Mouse (Mus musculus) layer of hippocampus, adult 9-10 months (tissue): ENCODE data around the gene Kif26b.

Experiments used
- DNase-seq: peaks from one replicate; pipeline ENCODE4 v3.0.0; 2022; ENCODE audit warnings: low spot score

Gene Kif26b

GRCm38 (mm10) chr1:178779742-178780141 lies 250.8 kb downstream of the Kif26b start:
- DNase-seq, result no peak

DNA sequence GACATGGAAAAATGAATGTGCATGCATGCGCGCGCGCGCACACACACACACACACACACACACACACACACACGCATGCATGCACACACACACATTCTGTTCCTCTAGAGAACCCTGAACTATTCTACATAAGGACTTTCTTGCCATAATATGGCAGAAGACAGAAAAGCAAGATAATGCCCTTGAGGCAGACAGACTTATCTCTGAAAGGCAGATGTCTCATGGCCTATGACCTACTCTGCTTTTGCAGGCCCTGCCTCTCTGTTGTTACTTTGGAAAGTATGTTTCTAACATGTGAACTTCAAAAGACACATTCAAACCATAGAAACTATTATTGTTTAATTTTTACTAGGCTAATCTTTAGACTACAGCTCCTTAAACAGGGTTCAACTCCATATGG lies 255.1 kb downstream of the Kif26b start:
- DNase-seq, result no peak

GRCm38 (mm10) chr1:178791266-178791665 lies 262.3 kb downstream of the Kif26b start:
- no peak for DNase-seq

- no peak for DNase-seq
Observed at GRCm38 (mm10) chr1:178792726-178793125, 263.8 kb downstream of the Kif26b start.

GRCm38 (mm10) chr1:178794866-178795265 lies 265.9 kb downstream of the Kif26b start:
- DNase-seq, result no peak

DNA sequence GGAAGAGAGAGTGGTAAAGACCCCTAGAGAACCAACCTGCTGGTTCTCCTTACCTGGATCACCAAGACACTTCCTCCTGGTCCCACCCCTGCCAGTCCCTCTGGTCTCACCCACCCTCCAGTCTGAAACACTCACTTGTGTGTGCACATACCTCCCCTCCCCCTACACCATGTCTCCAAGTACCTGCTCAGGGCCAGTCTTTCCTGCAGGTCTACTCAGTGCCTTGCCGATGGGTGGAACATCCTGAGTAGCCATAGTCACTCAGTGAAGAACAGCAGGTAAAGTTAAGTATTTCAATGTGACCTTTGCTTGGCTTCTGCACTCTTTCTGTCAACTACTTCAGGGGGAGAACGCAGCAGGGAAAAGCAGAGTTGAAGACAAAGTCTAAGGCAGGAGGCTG lies 268.5 kb downstream of the Kif26b start:
- DNase-seq, result no peak

DNA sequence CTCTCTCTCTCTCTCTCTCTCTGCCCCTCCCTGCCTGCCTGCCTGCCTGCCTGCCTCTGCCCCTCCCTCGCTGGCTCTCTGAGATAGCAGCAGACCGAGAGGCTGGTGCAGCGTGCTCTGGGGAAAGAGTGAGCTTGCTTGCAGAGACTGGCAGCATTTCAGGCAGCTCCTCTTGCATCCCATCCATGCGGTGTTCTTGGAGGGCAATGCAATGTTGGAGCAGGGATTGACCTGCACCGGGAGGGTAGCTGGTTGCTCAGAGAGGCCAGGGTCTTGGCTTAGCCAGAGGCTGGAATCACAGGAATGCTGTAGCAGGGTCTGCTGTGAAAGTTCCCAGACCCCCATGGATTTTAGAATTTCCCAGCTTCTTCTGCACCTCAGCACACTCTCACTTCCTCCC lies 269.4 kb downstream of the Kif26b start:
- peak; percentile 32 for DNase-seq

DNA sequence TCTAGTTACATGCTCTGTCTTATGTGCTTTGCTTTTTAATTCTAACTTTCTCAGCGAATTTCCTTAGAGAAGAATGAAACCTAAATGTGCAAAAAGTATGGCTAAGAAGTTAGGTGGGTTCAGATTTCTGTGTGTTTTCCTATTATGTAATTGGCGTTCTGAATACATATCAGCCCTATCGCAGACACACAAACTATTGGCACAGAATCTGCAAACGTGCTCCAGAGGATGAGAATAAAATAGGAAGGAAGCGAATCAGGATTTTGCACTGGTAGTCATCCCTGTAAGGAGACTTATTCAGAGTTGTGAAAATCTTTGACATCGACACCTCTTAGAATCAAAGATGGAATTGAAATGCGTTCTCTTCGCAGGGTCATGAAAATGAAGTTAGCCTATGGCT lies 270.0 kb downstream of the Kif26b start:
- DNase-seq, result no peak

DNA sequence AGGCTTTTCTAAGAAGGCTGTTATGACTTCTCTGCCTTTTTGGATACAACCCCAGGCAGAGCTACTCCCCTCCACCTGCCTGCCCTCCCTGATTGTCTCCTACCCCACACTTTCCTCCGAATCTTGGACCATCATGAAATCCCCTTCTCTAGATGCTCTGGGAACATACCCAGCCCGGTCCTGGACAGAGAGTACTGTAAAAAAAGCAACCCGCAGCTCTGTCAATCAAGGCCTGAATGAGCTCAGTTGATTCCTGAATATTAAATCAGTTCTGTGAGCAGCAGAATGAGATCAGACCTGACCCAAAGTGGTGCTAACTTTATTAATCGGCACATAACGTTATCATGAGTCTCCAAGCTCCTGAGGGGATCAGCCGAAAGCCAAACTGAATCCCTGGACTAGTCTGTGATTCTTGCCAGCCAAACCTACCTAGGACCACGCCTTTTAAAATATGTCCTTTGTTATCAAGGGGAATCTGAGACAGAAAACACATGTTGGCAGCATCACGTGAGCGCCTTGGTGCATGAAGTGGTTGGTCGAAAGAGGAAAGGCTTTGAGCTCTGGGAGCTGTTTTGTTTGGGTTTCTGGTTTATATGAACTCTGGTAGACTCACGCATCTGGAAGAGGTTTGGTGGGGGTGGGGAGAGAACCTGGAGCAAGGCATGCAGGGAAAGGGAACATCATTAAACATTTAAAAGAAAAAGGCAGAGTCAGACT lies 271.1 kb downstream of the Kif26b start:
- no peak for DNase-seq

DNA sequence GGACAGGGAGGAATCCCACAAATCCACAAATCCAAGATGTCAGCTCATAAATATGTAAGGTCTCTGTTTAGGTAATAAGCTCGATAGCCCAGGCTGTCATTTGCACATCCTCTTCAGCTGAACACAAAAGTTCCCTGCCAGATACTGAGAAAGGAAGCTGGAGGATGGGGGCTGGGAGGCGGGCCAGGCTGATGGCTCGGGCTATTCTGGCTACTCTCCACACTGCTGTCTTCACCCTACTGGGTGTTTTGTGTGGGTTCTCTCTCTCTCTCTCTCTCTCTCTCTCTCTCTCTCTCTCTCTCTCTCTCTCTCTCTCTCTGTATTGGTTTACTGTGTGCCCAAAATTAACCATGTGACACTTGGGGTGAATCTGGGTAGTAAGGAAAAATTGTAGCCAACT lies 274.2 kb downstream of the Kif26b start:
- DNase-seq, result no peak

- DNase-seq, result no peak
Observed at GRCm38 (mm10) chr1:178817476-178817875, 288.6 kb downstream of the Kif26b start.

DNA sequence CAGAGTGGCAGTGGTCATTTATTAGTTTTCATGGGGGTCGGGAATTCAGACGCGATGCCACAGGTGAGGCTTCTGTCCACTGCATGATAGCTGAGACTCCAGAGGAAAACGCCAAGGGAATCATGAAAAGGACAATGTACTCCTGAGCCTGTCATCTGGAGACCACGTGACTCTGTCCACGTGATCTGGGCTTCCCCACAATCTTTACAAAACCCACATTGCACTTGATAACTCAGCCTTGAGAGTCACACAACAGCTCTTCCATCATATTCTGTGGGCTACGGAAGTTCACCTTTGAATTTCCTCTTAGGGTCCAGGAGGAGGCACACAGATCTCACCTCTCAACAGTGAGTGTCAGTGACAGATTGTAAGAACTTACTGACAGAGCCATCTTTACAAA lies 290.1 kb downstream of the Kif26b start:
- no peak for DNase-seq

DNA sequence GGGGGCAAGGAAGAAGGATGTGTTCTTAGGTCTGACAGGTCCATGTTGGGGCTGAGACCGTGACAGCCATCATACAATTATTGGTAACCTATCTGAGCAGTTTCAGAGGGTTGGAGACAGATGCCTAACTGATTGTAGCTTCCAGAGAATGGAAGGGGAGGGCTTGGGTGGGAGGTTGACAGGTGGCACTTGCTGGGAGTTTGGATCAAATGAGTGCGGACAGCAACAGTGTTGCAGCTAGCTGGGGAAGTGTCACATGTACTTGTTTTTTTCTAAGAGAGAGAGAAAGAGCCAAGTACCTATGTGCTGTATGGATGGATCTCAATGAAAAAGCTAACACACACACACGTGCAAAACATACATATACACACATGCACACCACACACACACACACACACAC lies 291.2 kb downstream of the Kif26b start:
- no peak for DNase-seq

DNA sequence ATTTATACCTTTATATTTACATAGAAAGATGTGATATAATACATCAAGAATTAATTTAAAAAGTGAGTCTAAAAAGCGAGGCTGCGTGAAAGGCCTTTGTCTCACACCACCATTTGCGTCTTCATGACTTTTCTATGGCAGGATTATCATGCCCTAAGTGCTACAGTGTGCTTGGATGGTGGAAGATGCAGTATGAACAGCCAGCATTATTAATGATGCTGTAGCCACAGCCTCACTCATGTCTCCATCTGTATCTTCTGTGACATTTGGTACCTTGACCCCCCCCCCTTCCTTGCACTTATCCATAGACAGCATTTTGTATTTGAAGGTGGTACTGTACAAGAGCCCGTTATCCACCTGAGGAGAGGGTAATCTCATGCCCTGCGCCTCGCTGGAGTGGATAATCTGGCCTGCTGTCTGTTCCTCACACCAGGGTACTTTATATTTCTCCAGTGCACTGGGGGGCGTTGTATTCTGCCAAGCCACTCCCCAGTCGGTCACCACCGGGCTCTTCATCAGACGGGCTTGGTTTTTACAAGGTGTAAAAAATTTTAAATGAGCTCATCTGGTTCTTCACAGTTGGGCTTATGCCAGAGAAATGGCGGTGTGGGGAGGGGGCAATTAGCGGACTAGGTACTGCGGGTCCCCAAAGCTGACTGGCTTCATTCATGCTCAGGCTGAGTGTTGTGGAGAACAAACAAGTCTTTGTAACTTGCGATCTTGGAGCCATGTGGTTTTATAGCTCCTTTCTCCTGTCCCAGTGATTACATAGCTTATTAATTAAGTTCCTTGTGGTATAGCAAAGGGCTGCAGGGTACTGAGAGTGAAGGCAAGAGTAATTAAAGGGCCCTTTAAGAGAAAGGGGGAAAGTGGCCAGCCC lies 291.9 kb downstream of the Kif26b start:
- DNase-seq, result no peak

- no peak for DNase-seq
Observed at GRCm38 (mm10) chr1:178824871-178825270, 295.9 kb downstream of the Kif26b start.

- no peak for DNase-seq
Observed at GRCm38 (mm10) chr1:178827223-178827622, 298.3 kb downstream of the Kif26b start.

DNA sequence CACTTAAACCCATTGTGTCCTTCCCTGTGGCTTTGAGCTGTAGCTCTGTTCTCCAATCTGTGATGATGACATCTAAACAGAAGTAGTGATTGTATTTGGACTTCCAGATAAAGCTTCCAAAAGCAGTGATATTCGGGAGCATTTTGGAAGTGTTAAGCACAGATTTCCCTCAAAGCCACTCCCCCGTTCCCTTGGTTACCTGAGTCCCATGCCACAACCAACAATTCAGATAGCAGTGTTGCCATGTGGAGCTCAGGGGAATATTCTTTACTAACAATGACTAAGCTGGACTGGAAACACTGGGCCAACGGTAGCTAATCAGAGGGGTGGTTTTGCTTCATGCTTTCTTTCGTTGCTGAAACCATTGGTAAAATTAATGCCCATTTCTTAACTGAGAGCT lies 300.5 kb downstream of the Kif26b start:
- peak; percentile 12 for DNase-seq

DNA sequence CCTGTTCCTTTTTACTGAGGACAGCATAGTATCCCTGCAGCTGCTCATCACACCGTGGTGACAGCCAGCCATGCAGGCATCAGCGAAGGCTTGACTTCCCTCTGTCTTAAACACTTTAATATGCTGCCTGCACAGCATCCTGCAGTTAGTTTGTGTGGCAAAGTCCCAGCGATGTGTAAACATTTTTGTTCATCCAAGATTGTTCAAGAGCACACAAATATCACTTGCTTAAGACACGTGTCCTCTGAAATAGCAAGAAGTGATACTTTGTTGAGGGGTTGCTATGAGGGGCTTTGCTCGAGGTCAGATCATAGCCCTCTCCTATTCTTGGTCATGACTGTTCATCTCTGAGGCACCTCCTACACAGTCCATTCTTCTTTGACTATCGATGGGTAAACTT lies 303.6 kb downstream of the Kif26b start:
- no peak for DNase-seq

- no peak for DNase-seq
Observed at GRCm38 (mm10) chr1:178835805-178836204, 306.9 kb downstream of the Kif26b start.

GRCm38 (mm10) chr1:178836998-178837397 lies 308.1 kb downstream of the Kif26b start:
- DNase-seq, result no peak

- DNase-seq, result no peak
Observed at GRCm38 (mm10) chr1:178838696-178839320, 309.9 kb downstream of the Kif26b start.

GRCm38 (mm10) chr1:178840311-178840710 lies 311.4 kb downstream of the Kif26b start:
- no peak for DNase-seq

- DNase-seq, result no peak
Observed at GRCm38 (mm10) chr1:178844839-178845238, 315.9 kb downstream of the Kif26b start.
